Mouse (Mus musculus) neural tube, embryonic 11.5 days (tissue): ENCODE data around the gene Kcnab2. TPM values are rescaled to one million over a fixed set of nuclear protein-coding genes. Genes with fewer than 3 reads are reported as not detected.

Experiments
- ATAC-seq: fragments of 200-750 bp; cut with Nextera tagmentation; 2 replicates; pipeline ENCODE4 v1.8.0; 2017; ENCODE audit warnings: moderate number of reproducible peaks, mild to moderate bottlenecking, moderate TSS enrichment, moderate library complexity; ENCODE audit not compliant: insufficient read depth, low FRiP score, low TSS enrichment
- DNase-seq: peaks from one replicate; pipeline ENCODE4 v3.0.0-alpha.2; 2015; ENCODE audit warnings: low spot score
- H3K27ac ChIP-seq: fragments of 300-500 bp; sonication (generic); 2 replicates; pipeline ENCODE4 v1.5.1; 2014; ENCODE audit warnings: low read depth, mild to moderate bottlenecking, low read length
- H3K27me3 ChIP-seq: fragments of 300-500 bp; sonication (generic); 2 replicates; pipeline ENCODE4 v1.6.1; 2014; ENCODE audit warnings: mild to moderate bottlenecking, low read length, mixed read lengths; ENCODE audit not compliant: control insufficient read depth, insufficient read depth
- H3K36me3 ChIP-seq: fragments of 300-500 bp; sonication (generic); 2 replicates; pipeline ENCODE4 v1.6.1; 2014; ENCODE audit warnings: mild to moderate bottlenecking, low read length, moderate library complexity, mixed read lengths; ENCODE audit not compliant: control insufficient read depth, insufficient read depth
- H3K4me1 ChIP-seq: fragments of 300-500 bp; sonication (generic); 2 replicates; pipeline ENCODE4 v1.6.1; 2014; ENCODE audit warnings: low read length, mixed read lengths; ENCODE audit not compliant: control insufficient read depth, insufficient read depth
- H3K4me2 ChIP-seq: fragments of 300-500 bp; sonication (generic); 2 replicates; pipeline ENCODE4 v1.6.1; 2014; ENCODE audit warnings: low read depth, mild to moderate bottlenecking, moderate library complexity
- H3K4me3 ChIP-seq: fragments of 300-500 bp; sonication (generic); 2 replicates; pipeline ENCODE4 v1.5.1; 2014; ENCODE audit warnings: low read depth, low read length
- H3K9ac ChIP-seq: fragments of 300-500 bp; sonication (generic); 2 replicates; pipeline ENCODE4 v1.6.1; 2014; ENCODE audit warnings: mild to moderate bottlenecking, low read length
- H3K9me3 ChIP-seq: fragments of 300-500 bp; sonication (generic); 2 replicates; pipeline ENCODE4 v1.6.1; 2016; ENCODE audit warnings: low read length; ENCODE audit not compliant: control insufficient read depth
- WGBS: fragments of 180-500 bp; shearing (Covaris S2); extraction: QIAGEN DNeasy Blood & Tissue Kit; methylation state at CpG from one replicate; pipeline ENCODE4 v1.1.7; 2014; 5-methylcytosine and 5-hydroxymethylcytosine counted together
- polyA plus RNA-seq: library from polyadenylated mRNA; unstranded; fragments of >200 nt; fragmentation: Nextera tagmentation; extraction: Ambion mirVana; gene quantifications from 2 replicates; pipeline ENCODE4 v1.2.1, GENCODE M21; 2014

The Kcnab2 gene
- polyA plus RNA-seq, 1 experiment from 2014 or later = 8.6 TPM

DNA sequence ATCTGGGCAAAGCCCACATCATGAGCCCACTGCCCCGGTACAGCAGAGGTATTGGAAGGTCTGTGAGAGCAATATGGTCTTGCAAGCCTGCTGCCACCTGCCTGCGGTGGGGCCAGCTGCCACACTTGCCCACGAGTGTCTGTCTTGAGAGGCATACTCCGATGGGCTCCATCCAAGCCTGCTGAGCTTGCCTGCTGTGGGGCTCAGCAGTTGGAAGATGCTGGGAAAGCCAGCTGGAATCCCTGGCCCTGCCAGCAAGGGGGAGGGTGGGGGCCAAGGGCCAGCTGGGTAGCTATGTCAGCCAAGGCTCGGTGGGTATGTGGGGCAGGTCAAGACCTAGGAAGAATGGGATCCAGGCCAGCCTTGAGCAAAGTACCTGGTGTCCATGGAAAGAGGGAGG, 85.5 kb downstream of the Kcnab2 start:
- Histone ChIP-seq H3K4me2 (no peak overlapping the region), H3K4me3 (no peak overlapping the region), H3K27me3 (no peaks in the 10 kb centered on the region), H3K4me1 (no peaks in the 10 kb centered on the region), H3K27ac (no peak overlapping the region), H3K9ac (no peak overlapping the region), H3K36me3 (no peaks in the 10 kb centered on the region), H3K9me3 (no peaks in the 10 kb centered on the region)
- ATAC-seq = no peak
- DNase-seq = no peak
- 89% methylated on average over 5 of the region's 5 CpGs for WGBS

DNA sequence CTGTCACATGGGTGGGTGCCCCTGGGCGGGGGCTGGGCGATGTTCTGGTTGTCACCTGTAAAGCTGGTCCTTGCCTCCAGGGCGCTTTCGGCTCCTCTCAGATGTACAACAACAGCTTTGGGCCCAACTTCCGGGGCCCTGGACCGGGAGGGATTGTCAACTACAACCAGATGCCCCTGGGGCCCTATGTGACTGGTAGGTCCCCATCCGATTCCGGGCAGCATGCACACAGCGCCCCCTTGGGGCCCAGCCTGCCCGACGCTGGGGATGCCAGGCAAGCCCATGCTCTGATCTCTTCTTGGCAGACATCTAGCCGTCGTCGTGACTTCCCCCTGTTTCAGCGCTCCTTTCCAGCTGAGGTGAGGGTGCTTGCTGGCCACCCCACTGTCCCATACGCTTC, 92.0 kb downstream of the Kcnab2 start:
- no peak overlapping the region for H3K4me3 ChIP-seq
- no peaks in the 10 kb centered on the region for H3K27me3 ChIP-seq
- 69% methylated on average over 16 of the region's 16 CpGs for WGBS
- DNase-seq (no peak), ATAC-seq (no peak)
- no peaks in the 10 kb centered on the region for H3K36me3 ChIP-seq
- H3K9ac ChIP-seq = no peak overlapping the region
- no peaks in the 10 kb centered on the region for H3K9me3 ChIP-seq
- H3K27ac ChIP-seq = no peak overlapping the region
- no peak overlapping the region for H3K4me2 ChIP-seq
- H3K4me1 ChIP-seq = no peaks in the 10 kb centered on the region

DNA sequence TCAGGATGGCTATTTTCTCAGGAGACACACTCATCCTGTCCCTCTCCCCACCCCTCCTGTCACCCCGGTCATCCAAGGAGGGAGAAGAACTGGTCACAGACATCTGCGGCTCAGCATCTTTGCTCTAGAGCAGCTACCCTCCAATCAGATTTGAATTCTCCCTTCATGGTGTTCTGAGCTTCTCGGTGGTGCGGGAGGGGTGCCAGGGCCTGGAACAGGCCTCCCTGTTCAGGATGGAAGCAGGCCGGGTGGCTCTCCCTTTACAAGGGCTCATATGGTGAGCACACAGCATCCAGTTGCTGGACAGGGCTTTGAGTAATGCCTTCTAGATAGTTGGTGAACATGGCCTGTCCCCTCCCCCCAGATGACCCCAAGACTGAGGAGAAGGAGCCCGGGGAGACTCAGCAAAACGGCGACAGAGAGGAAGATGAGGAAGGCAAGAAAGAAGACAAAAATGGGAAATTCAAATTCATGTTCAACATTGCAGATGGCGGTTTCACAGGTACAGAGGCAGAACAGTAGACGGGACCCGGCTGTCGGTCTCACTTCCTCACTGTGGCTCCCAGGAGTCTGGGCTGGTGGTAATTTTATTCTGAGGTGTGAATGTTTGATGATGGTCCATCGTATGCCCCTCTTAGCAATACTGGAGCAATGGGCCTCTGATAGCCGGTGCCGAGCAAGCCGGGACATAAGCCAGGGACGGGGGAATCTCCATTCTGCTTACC, 95.0 kb downstream of the Kcnab2 start:
- Histone ChIP-seq H3K9ac (no peak overlapping the region), H3K4me1 (no peaks in the 10 kb centered on the region), H3K9me3 (no peaks in the 10 kb centered on the region), H3K27me3 (no peaks in the 10 kb centered on the region), H3K36me3 (no peaks in the 10 kb centered on the region), H3K4me3 (no peak overlapping the region), H3K4me2 (no peak overlapping the region), H3K27ac (no peak overlapping the region)
- ATAC-seq = no peak
- DNase-seq = no peak
- WGBS = 84% methylated on average over 17 of the region's 17 CpGs

DNA sequence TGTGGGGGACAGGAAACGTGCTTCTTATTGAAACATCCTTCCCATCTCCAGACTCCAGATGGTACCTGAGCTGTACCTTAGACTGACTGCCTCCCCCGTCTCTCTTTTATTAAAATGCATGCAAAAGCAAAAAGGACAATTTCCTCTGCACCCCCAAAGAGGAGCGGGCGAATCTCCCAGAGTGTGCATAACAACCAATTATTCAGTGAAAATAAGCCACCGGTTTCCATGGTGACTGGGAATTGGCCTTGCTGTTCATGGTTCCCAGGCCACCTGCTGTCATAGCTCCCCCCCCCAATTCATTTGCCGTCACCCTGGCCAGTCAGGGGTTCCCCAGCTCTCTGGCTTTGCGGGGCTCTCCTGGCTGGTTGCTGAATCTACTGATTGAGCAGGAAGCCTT, 112.4 kb downstream of the Kcnab2 start:
- H3K27ac ChIP-seq = no peak overlapping the region
- WGBS = 61% methylated on average over 7 of the region's 7 CpGs

DNA sequence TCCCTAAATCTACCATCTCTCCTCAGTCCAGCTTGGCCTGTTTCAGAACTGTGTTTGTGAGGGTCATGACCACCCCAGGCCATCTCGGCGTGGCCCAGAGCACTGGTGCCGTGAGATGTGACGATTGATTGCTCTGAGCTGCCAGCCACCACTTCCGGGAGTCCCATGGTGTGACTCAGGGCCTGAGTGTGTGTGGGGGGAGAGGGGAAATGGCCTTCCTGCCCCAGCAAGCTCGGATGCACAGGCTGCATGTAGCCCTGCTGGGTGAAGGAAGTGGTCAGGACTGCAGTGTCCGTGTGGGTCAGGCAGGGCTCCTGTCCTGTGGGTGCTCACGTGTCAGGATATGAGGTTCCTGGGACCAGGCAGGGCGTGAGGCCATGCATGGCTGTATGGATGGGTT, 115.5 kb downstream of the Kcnab2 start:
- Histone ChIP-seq H3K4me2 (no peak overlapping the region), H3K4me3 (no peak overlapping the region), H3K9ac (no peak overlapping the region), H3K27ac (no peak overlapping the region), H3K36me3 (no peaks in the 10 kb centered on the region), H3K27me3 (peaks cover 6% of the 10 kb centered on the region; the same call in 1 of the 2 replicates), H3K4me1 (peaks cover 3% of the 10 kb centered on the region; the same call in 1 of the 2 replicates), H3K9me3 (no peaks in the 10 kb centered on the region)
- 68% methylated on average over 9 of the region's 9 CpGs for WGBS
- DNase-seq (no peak), ATAC-seq (no peak)

More for the DNA sequence above, 112.4 kb downstream of the Kcnab2 start:
- Histone ChIP-seq H3K36me3 (no peaks in the 10 kb centered on the region), H3K4me3 (no peak overlapping the region), H3K9me3 (no peaks in the 10 kb centered on the region), H3K4me1 (peaks cover 3% of the 10 kb centered on the region; the same call in 1 of the 2 replicates), H3K9ac (no peak overlapping the region), H3K4me2 (no peak overlapping the region), H3K27me3 (peaks cover 3% of the 10 kb centered on the region; the same call in 1 of the 2 replicates)
- DNase-seq (no peak), ATAC-seq (no peak)

DNA sequence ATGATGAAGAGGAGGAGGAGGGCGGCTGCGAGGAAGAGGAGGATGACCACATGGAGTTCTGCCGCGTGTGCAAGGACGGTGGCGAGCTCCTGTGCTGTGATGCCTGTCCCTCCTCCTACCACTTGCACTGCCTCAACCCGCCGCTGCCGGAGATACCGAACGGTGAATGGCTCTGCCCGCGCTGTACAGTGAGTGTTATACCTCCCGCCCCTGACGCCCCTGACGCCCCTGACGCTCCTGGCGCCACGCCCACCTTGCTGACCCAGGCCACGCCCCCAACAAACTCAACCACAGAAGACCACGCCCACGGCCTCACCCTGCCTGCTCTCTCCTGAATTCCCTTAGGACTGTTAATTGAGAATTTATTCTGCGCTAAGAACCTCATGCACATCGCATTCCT, 116.8 kb downstream of the Kcnab2 start:
- WGBS = 1% methylated on average over 17 of the region's 24 CpGs
- Histone ChIP-seq H3K27me3 (peaks cover 6% of the 10 kb centered on the region; the same call in 1 of the 2 replicates), H3K4me1 (peaks cover 3% of the 10 kb centered on the region; the same call in 1 of the 2 replicates), H3K36me3 (no peaks in the 10 kb centered on the region), H3K9me3 (no peaks in the 10 kb centered on the region), H3K27ac (no peak overlapping the region), H3K9ac (no peak overlapping the region), H3K4me3 (no peak overlapping the region), H3K4me2 (peak overlapping the region; percentile 43)
- DNase-seq (peak; percentile 80), ATAC-seq (peak; percentile 63; the same call in 1 of the 2 replicates)

DNA sequence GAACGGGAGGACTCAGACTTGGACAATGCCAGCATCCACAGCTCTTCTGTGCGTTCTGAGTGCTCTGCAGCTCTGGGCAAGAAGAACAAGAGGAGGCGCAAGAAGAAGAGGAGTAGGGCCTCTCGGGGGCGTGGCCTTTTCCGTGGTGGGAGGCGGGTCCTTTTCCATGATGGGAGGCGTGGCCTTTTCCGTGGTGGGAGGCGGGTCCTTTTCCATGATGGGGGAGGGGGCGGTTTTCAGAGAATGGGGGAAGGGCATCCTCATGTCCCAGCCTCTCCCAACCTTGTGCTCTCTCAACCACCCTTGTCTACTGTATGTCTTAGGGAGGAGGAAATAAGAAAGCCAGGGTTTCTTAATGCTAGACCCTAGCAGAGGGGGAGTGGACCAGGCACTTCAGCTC, 118.0 kb downstream of the Kcnab2 start:
- Histone ChIP-seq H3K4me3 (no peak overlapping the region), H3K4me1 (peaks cover 3% of the 10 kb centered on the region; the same call in 1 of the 2 replicates), H3K4me2 (no peak overlapping the region), H3K36me3 (no peaks in the 10 kb centered on the region), H3K9ac (no peak overlapping the region), H3K9me3 (no peaks in the 10 kb centered on the region), H3K27me3 (peaks cover 6% of the 10 kb centered on the region; the same call in 1 of the 2 replicates), H3K27ac (no peak overlapping the region)
- no peak for ATAC-seq
- no peak for DNase-seq
- whole genome bisulfite sequencing = 11% methylated on average over 11 of the region's 11 CpGs

DNA sequence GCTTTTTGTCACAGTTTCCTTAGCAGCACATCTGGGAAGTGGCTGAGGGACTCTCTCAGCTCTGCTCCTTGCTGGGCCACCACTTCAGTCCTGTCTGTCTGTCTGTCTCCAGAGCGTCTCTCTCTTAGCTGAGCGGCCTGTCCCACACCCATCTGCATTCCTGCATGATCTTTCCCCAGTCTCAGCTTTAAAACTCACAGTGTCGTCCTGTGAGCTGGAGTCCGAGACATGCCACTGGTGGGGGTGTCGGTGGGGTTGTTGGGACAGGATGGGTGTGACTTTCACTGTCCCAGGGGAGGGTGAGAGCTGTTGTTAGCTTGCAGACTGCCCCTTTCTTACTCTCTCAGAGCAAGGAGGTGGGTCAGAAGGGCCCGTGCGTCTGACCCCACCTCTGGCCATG, 122.0 kb downstream of the Kcnab2 start:
- no peak overlapping the region for H3K4me3 ChIP-seq
- ATAC-seq = no peak
- DNase-seq = no peak
- H3K4me2 ChIP-seq = no peak overlapping the region
- peaks cover 17% of the 10 kb centered on the region for H3K27me3 ChIP-seq
- H3K9me3 ChIP-seq = no peaks in the 10 kb centered on the region
- peaks cover 2% of the 10 kb centered on the region for H3K4me1 ChIP-seq
- H3K36me3 ChIP-seq = no peaks in the 10 kb centered on the region
- H3K9ac ChIP-seq = no peak overlapping the region
- 77% methylated on average over 7 of the region's 7 CpGs for WGBS
- H3K27ac ChIP-seq = no peak overlapping the region
